Mouse (Mus musculus) midbrain, postnatal 0 days (tissue): Measurements from ENCODE around the gene Bpifb9a. TPM values are rescaled to one million over a fixed set of nuclear protein-coding genes. Genes with fewer than 3 reads are reported as not detected.
"Not testable (repeated sequence)": the region's sequence is repeated elsewhere in the genome, so short reads cannot be mapped to it uniquely, and the experiment has no call there.

Experiments used
- ATAC-seq: fragments of 200-750 bp; cut with Nextera tagmentation; 2 replicates; pipeline ENCODE4 v1.8.0; 2017; ENCODE audit warnings: moderate number of reproducible peaks, mild to moderate bottlenecking, moderate TSS enrichment, moderate library complexity; ENCODE audit not compliant: low FRiP score
- DNase-seq: peaks from one replicate; pipeline ENCODE4 v3.0.0-alpha.2; 2015; ENCODE audit warnings: low spot score
- H3K27ac ChIP-seq: fragments of 300-500 bp; sonication (generic); 2 replicates; pipeline ENCODE4 v1.5.1; 2014; ENCODE audit warnings: low read depth, mild to moderate bottlenecking, low read length, mixed read lengths
- H3K27me3 ChIP-seq: fragments of 300-500 bp; sonication (generic); 2 replicates; pipeline ENCODE4 v1.6.1; 2014; ENCODE audit warnings: low read length, control low read depth, mixed read lengths; ENCODE audit not compliant: insufficient read depth
- H3K36me3 ChIP-seq: fragments of 300-500 bp; sonication (generic); 2 replicates; pipeline ENCODE4 v1.6.1; 2014; ENCODE audit warnings: low read length, control low read depth, mixed read lengths; ENCODE audit not compliant: insufficient read depth
- H3K4me1 ChIP-seq: fragments of 300-500 bp; sonication (generic); 2 replicates; pipeline ENCODE4 v1.6.1; 2014; ENCODE audit warnings: mild to moderate bottlenecking, control low read depth, antibody characterized with exemption, low read length, mixed read lengths; ENCODE audit not compliant: insufficient read depth
- H3K4me2 ChIP-seq: fragments of 300-500 bp; sonication (generic); 2 replicates; pipeline ENCODE4 v1.6.1; 2014; ENCODE audit warnings: low read depth, mild to moderate bottlenecking, low read length, mixed read lengths; ENCODE audit not compliant: poor library complexity, severe bottlenecking
- H3K4me3 ChIP-seq: fragments of 300-500 bp; sonication (generic); 2 replicates; pipeline ENCODE4 v1.5.1; 2014; ENCODE audit warnings: low read depth, mild to moderate bottlenecking, low read length, moderate library complexity
- H3K9ac ChIP-seq: fragments of 300-500 bp; sonication (generic); replicated peaks from 2 replicates; pipeline ENCODE4 v1.6.1; 2014; ENCODE audit warnings: mild to moderate bottlenecking, low read length, moderate library complexity, mixed read lengths; ENCODE audit not compliant: poor library complexity, severe bottlenecking
- H3K9me3 ChIP-seq: fragments of 300-500 bp; sonication (generic); 2 replicates; pipeline ENCODE4 v1.6.1; 2016; ENCODE audit warnings: low read length, control low read depth
- CTCF ChIP-seq: IDR thresholded peaks from 2 replicates; pipeline ENCODE4 v1.5.1; 2016; ENCODE audit warnings: antibody characterized with exemption, mild to moderate bottlenecking
- WGBS: fragments of 180-500 bp; shearing (Covaris S2); extraction: QIAGEN DNeasy Blood & Tissue Kit; methylation state at CpG from one replicate; pipeline ENCODE4 v1.1.7; 2014; 5-methylcytosine and 5-hydroxymethylcytosine counted together
- polyA plus RNA-seq: library from polyadenylated mRNA; unstranded; fragments of >200 nt; fragmentation: Nextera tagmentation; extraction: Ambion mirVana; gene quantifications from 2 replicates; pipeline ENCODE4 v1.2.1, GENCODE M21; 2015
- total RNA-seq: library from RNA; depleted of rRNA; stranded (reverse); fragments of >200 nt; gene quantifications from 2 replicates; pipeline ENCODE4 v1.2.3, GENCODE M21; 2014

Bpifb9a gene
- total and polyA plus RNA-seq, 2 experiments from 2014 or later = 0.47 TPM; not detected in 1

GRCm38 (mm10) chr2:154243356-154244036, 14.2 kb upstream of the Bpifb9a start:
- Histone ChIP-seq H3K9me3 (no peaks in the 10 kb centered on the region), H3K9ac (no peak overlapping the region), H3K4me1 (no peaks in the 10 kb centered on the region), H3K27ac (no peak overlapping the region), H3K4me3 (no peak overlapping the region), H3K36me3 (no peaks in the 10 kb centered on the region), H3K27me3 (no peaks in the 10 kb centered on the region), H3K4me2 (no peak overlapping the region)
- ATAC-seq = no peak
- 88% methylated on average over 10 of the region's 10 CpGs for WGBS
- TF ChIP-seq CTCF = no peak
- peak; percentile 27 for DNase-seq

GRCm38 (mm10) chr2:154245322-154245721, 12.3 kb upstream of the Bpifb9a start:
- Histone ChIP-seq H3K27me3 (no peaks in the 10 kb centered on the region), H3K4me3 (no peak overlapping the region), H3K9ac (no peak overlapping the region), H3K4me1 (no peaks in the 10 kb centered on the region), H3K27ac (no peak overlapping the region), H3K9me3 (no peaks in the 10 kb centered on the region), H3K36me3 (no peaks in the 10 kb centered on the region), H3K4me2 (no peak overlapping the region)
- ATAC-seq = no peak
- WGBS = 93% methylated on average over 5 of the region's 5 CpGs
- TF ChIP-seq CTCF = no peak
- no peak for DNase-seq

GRCm38 (mm10) chr2:154255254-154255653, 2.4 kb upstream of the Bpifb9a start:
- H3K4me3 ChIP-seq, H3K9ac ChIP-seq, H3K27ac ChIP-seq, H3K9me3 ChIP-seq, H3K4me2 ChIP-seq, ATAC-seq, H3K27me3 ChIP-seq, H3K4me1 ChIP-seq, H3K36me3 ChIP-seq, DNase-seq: not testable (repeated sequence)
- 94% methylated on average over 2 of the region's 4 CpGs for WGBS

GRCm38 (mm10) chr2:154255770-154256169, 1.9 kb upstream of the Bpifb9a start:
- ATAC-seq (no peak), DNase-seq (no peak)
- H3K27ac ChIP-seq = no peak overlapping the region
- H3K27me3 ChIP-seq = no peaks in the 10 kb centered on the region
- no peaks in the 10 kb centered on the region for H3K36me3 ChIP-seq
- 82% methylated on average over 4 of the region's 4 CpGs for WGBS
- no peaks in the 10 kb centered on the region for H3K9me3 ChIP-seq
- no peak overlapping the region for H3K4me3 ChIP-seq
- TF ChIP-seq CTCF = no peak
- no peak overlapping the region for H3K4me2 ChIP-seq
- no peaks in the 10 kb centered on the region for H3K4me1 ChIP-seq
- no peak overlapping the region for H3K9ac ChIP-seq

GRCm38 (mm10) chr2:154264397-154264796, 6.7 kb downstream of the Bpifb9a start:
- H3K27ac ChIP-seq, DNase-seq, ATAC-seq, H3K27me3 ChIP-seq, H3K4me1 ChIP-seq, H3K9me3 ChIP-seq, H3K36me3 ChIP-seq, H3K9ac ChIP-seq, H3K4me3 ChIP-seq, H3K4me2 ChIP-seq: not testable (repeated sequence)
- 85% methylated on average over 3 of the region's 3 CpGs for WGBS

GRCm38 (mm10) chr2:154291866-154292265, 34.2 kb downstream of the Bpifb9a start:
- ATAC-seq, H3K27ac ChIP-seq, H3K4me1 ChIP-seq, H3K36me3 ChIP-seq, H3K9me3 ChIP-seq, H3K9ac ChIP-seq, DNase-seq, H3K4me2 ChIP-seq, H3K27me3 ChIP-seq, H3K4me3 ChIP-seq: not testable (repeated sequence)
- 87% methylated on average over 3 of the region's 3 CpGs for WGBS
